Mouse (Mus musculus): ENCODE data around the gene Ly6g6f.
A peak's percentile ranks its signal among the peaks of the same experiment; 100 is the strongest.

Ly6g6f gene

DNA sequence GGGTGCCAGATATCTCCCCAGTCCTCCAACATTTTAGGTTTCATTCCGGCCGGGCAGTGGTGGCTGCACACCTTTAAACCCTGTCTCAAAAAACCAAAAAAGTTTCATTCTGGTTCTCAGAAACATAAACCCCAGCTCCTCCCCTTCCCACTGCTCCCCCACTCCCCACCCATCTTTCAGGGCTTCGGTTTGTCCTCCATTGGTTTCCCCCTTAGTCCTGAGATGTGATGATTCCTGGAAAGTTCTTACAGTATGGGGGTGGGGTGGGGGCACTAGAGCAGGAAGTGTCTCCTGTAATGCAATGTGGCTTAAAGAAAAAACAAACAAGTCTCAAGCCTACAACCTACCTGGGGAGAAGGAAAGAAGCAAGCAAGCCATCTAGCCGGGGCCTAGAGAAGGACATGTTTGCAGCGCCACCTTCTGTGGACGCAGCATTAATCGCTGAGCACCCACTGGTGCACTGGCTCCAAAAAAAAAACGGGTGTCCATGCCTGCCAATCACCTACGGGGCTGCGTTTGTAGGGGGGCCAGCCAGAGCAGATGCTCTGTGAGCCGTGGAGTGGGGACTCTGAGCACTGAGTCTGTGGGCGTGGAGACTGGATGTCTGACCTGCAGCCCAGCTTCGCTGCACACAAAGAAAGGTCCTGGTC lies 20.5 kb upstream of the Ly6g6f start:
- DNase-seq (ENCODE audit: low read depth) = peak; percentile 55

DNA sequence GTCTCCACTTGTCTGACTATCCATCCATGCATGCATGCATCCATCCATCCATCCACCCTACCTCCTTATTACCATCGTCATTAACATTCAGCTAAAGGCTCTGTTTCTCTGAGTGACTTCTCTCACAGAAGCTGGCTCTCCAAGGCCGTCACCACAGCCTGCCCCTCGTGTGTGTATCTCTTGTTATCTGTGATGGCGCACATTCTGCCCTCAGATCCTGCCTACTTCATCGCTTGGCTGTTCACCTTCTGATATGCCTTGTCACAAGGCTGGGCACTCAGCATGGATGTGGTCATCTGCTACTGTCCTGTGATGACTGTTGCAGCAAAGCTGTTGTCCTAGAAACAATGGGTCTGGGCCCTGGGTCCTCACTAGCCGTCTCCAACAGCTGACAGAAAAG lies 19.3 kb upstream of the Ly6g6f start:
- DNase-seq (ENCODE audit: low read depth) = no peak

GRCm38 (mm10) chr17:35104079-35104478 lies 18.7 kb upstream of the Ly6g6f start:
- DNase-seq (ENCODE audit: low read depth) = no peak

DNA sequence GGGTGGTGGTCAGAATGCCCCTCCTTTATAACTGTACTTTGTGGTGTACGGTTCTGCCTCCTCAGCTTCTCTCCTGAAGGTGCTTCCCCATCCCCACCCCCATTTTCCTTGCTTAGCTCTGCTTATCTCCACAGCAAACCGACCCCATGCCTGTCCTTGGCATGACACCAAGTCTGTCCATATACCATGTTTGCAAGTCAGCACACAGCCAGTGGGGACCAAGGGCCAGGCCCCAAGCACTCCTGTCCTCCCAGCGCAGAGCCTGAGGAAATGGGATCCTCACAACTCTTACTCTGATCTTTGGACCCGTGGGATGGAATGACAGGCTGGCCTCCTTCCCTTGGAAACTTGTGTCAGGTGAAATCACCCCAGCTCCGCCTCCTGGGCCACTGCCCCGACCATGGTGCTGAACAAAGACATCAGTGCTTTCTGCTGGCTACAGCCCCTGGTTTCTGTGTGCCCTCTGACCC lies 17.8 kb upstream of the Ly6g6f start:
- DNase-seq (ENCODE audit: low read depth) = no peak

- DNase-seq (ENCODE audit: low read depth) = no peak
Observed at GRCm38 (mm10) chr17:35102299-35102698, 16.9 kb upstream of the Ly6g6f start.

- no peak for DNase-seq (ENCODE audit: low read depth)
Observed at GRCm38 (mm10) chr17:35101161-35101560, 15.8 kb upstream of the Ly6g6f start.

DNA sequence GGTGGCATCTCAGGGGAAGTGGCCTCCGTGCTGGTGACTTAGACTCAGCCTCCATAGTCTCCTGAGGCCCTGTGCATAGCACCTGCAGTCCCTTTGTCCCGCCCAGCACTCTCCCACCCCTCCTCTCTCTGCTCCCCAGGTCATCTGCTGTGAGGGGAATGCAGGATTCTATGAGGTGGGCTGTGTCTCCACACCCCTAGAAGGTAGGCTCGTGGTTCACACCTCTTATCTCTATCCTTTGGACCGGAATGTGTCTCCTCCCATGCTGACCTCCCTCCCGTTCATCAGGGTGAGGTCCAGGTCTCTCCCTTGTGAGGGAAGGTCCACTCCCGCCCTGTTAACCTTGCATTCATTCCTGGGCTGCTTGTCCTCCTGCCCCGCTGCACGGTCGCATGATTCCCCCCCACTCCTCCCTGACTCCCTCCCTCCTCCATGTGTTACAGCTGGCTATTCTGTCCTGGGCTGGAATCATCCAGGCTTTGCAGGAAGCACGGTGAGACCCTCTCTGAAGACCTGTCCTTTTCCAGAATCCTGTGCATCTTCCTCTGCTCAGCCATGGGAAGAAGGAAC lies 14.9 kb upstream of the Ly6g6f start:
- DNase-seq (ENCODE audit: low read depth) = no peak

- no peak for DNase-seq (ENCODE audit: low read depth)
Observed at GRCm38 (mm10) chr17:35097164-35097655, 11.8 kb upstream of the Ly6g6f start.

GRCm38 (mm10) chr17:35096597-35096996 lies 11.2 kb upstream of the Ly6g6f start:
- DNase-seq (ENCODE audit: low read depth) = no peak

GRCm38 (mm10) chr17:35094475-35095365 lies 9.3 kb upstream of the Ly6g6f start:
- DNase-seq (ENCODE audit: low read depth) = no peak

DNA sequence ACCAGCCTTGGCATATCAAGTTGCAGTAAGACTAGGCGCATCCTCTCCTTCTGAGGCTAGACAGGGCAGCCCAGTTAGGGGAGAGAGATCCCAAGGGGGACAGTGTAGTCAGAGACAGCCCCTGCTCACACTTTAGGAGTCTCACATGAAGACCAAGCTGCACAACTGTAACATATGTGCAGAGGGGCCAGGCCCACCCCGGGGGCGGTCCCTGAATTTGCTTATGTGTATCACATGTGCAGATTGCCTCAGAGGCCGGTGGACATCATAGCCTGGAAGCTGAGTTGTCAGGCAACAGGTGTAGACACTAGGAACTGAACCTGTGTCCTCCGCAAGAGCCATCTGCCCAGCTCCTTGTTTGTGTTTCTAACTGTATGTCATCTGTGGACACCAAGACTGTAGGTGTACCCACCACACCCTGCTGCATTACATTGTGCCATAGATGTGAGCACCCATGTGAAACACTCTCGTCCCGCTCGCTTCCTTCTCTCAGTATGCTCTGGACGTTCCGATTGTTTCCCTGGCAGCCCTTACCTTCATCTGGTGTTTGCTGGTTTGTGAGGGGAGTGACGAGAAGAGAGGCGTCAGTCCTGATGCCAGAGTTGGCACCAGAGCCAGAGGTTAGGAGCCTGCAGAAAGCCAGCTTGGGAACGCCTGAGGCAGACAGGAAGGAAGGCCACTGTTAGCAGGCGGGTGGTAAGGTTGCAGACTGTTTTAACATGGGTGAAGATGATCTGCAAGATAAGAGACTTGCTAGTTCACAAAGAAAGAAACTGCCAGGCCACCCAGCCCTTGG lies 7.2 kb upstream of the Ly6g6f start:
- DNase-seq (ENCODE audit: low read depth) = no peak

- DNase-seq (ENCODE audit: low read depth) = no peak
Observed at GRCm38 (mm10) chr17:35090166-35090932, 4.9 kb upstream of the Ly6g6f start.

GRCm38 (mm10) chr17:35088825-35089644 lies 3.6 kb upstream of the Ly6g6f start, which contains the start of gene Abhd16a:
Abhd16a (plus strand) TSS chr17:35089263.
- peak; percentile 96 for DNase-seq (ENCODE audit: low read depth)

GRCm38 (mm10) chr17:35088151-35088550 lies 2.7 kb upstream of the Ly6g6f start:
- DNase-seq (ENCODE audit: low read depth) = peak; percentile 47

GRCm38 (mm10) chr17:35083929-35084497 lies 1.4 kb downstream of the Ly6g6f start:
- no peak for DNase-seq (ENCODE audit: low read depth)

DNA sequence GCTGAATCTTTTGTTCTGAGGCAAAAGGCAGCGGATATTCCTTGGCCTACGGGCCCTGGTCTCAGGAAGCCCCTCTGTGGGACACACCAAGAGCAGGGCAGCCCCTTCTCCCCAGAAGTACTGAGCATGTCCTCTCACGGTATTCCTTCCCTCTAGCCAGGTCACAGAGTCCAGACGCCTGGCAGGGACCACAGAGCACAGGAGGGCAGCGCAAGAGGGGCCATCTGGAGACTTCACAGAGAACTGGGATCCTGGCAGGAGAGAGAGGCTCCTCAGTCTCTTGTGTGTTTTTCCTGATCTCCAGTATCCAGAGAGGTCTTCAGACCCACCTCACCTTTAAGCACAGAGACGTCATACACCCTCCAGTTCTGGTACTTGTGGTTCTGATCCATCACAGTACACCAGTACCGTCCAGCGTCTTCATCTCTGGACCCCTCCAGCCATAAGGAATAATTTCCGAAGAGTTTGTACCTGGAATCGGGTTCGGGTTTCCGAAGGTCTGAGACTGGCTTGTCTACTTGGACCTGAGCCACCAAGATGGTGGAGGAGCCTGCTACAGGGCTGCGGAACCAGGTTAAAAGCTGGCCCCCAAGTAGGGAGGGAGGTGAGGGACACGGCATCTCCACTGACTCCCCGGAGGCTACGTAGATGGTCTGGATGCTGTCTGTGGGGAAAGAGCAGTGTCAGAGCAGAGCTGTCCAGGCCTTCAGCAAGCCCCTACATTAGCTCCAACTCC lies 2.4 kb downstream of the Ly6g6f start:
- DNase-seq (ENCODE audit: low read depth) = no peak

DNA sequence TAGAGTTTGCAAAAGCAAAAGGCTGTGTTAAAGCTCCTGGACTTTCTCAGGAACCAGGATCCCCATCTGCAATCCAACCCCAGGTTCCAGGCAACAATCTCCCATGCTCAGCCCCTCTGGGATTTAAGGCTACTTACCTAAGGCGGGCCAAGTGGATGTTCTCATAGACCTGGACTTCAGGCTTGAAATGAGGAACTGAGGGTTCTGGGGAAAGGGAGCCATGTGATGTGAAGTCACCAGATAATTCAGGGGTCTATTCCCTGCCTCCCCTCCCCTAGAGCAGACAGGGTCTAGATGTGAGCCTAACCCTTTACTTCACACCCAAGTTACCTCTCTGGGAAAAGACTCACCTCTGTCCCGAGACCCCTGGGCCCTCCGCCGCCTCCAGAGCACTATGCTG lies 4.7 kb downstream of the Ly6g6f start:
- no peak for DNase-seq (ENCODE audit: low read depth)

- no peak for DNase-seq (ENCODE audit: low read depth)
Observed at GRCm38 (mm10) chr17:35080248-35080647, 5.2 kb downstream of the Ly6g6f start.

- DNase-seq (ENCODE audit: low read depth) = no peak
Observed at GRCm38 (mm10) chr17:35079778-35080177, 5.6 kb downstream of the Ly6g6f start.

Data from induced T-regulatory cell, adult 2 months (primary cell).